Mouse (Mus musculus) thymus, adult 2 months (tissue): Measurements from ENCODE around the gene Lck.

Experiments used
- CTCF ChIP-seq: fragments of 200-500 bp; IDR thresholded peaks from 2 replicates; pipeline ENCODE4 v1.5.1; 2012; ENCODE audit warnings: mild to moderate bottlenecking, control low read depth, low read length, moderate library complexity, borderline replicate concordance; ENCODE audit not compliant: control insufficient read depth, poor library complexity, insufficient read depth; ENCODE audit errors: extremely low read depth
- POLR2A ChIP-seq: fragments of 200-500 bp; IDR thresholded peaks from 2 replicates; pipeline ENCODE4 v1.6.1; 2012; ENCODE audit warnings: mild to moderate bottlenecking, low read length, control low read depth, moderate library complexity; ENCODE audit not compliant: control insufficient read depth, poor library complexity, insufficient read depth; ENCODE audit errors: extremely low read depth

GRCm38 (mm10) chr4:129614093-129614492 is 40.7 kb upstream of the Lck start, which contains the start of gene Dcdc2b:
- TF ChIP-seq POLR2A (no peak), CTCF (no peak)
